Mouse (Mus musculus): Measurements from ENCODE around the gene Tcf7l2. TPM values are rescaled to one million over a fixed set of nuclear protein-coding genes. Genes with fewer than 3 reads are reported as not detected.

The Tcf7l2 gene
- total RNA-seq, 2 experiments from 2014 or later, result 15.7 to 22.7 TPM

GRCm38 (mm10) chr19:55788285-55788904 lies 46.8 kb downstream of the Tcf7l2 start:
- intact Hi-C loops (cut with DNase I), result no loop called here
- no peak for DNase-seq

- DNase-seq, result no peak
- intact Hi-C loops (cut with DNase I), result no loop called here
Measured at GRCm38 (mm10) chr19:55788905-55789295, 47.3 kb downstream of the Tcf7l2 start.

- intact Hi-C loops (cut with DNase I), result no loop called here
- no peak for DNase-seq
Measured at GRCm38 (mm10) chr19:55789838-55790237, 48.2 kb downstream of the Tcf7l2 start.

DNA sequence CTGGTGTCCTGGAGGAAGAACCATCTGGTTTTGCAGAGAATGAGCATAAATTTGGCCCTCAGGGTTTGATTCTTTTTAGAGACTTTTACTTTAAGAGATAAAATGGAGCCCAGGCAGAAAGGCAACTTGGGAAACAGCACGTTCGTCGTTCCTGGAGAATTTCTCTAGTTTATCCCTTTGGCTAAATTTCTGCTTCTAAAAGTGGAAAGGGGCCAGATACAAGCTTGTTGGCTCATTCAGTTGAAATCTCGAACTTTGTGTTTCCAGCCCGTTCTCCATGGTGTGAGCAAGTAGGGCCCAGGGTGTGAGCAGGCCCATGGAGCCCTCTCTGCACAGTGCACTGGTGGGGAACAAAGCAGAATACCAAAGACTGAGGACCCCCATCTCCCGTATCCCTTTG lies 49.7 kb downstream of the Tcf7l2 start:
- no peak for DNase-seq
- intact Hi-C loops (cut with DNase I), result no loop called here

DNA sequence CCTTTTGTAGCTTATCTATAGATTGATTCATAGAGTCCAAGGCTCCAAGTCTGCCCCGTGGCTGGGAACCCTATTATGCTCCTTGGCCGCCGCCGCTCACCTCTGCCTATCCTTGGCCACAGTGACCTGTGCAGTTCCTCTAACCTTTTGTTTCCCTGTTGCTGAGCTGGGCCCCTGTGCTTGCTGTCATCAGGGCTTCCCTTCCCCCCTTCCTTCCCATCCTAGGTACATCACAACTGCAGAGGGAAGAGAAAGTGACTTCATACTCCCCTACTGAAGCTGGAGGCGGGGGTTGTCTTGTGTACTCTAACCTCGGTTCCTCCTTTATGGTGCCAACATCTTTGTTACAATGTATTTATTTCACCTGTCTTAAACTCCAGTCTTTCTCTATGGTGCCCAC lies 50.3 kb downstream of the Tcf7l2 start:
- intact Hi-C loops (cut with DNase I), result no loop called here
- DNase-seq, result no peak

DNA sequence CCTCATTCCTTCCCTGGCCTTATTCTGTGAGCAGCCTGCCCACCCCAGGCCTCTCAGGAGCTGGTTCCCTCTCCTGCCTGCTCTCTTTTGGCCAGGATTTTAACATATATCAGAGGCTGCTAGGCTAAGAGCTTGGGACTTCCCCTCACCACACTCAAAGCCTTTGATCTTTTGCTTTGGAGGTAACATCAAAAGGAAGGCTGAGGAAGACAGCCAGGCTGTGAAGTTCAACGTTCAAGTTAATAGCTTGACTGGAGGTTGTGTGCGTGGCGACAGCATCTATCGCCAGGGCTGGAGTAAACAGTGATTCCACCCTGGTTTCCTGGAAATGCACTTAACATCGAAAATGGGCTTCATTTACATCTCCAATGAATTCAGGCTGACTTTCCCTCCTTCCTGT lies 51.0 kb downstream of the Tcf7l2 start:
- DNase-seq, result no peak
- intact Hi-C loops (cut with DNase I), result no loop called here

DNA sequence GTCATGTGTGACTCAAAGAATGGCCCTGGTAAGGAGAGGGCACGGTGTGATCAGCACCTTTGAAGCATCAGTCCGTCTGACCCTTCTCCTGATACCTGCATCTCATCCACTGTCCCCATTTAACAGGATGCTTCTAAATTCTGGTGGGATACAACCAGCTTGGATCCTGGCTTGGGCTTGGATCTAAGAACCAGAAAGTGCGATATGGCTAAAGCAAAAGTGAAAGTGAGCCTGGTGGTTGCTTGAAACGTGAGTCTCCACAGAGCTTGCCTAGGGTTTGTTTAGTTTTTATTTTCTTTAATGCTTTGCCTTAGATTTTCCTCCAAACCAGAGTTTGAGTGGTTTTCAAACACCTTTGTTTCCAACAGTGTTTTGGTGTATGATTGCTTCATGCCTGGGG lies 51.4 kb downstream of the Tcf7l2 start:
- no peak for DNase-seq
- intact Hi-C loops (cut with DNase I), result no loop called here

DNA sequence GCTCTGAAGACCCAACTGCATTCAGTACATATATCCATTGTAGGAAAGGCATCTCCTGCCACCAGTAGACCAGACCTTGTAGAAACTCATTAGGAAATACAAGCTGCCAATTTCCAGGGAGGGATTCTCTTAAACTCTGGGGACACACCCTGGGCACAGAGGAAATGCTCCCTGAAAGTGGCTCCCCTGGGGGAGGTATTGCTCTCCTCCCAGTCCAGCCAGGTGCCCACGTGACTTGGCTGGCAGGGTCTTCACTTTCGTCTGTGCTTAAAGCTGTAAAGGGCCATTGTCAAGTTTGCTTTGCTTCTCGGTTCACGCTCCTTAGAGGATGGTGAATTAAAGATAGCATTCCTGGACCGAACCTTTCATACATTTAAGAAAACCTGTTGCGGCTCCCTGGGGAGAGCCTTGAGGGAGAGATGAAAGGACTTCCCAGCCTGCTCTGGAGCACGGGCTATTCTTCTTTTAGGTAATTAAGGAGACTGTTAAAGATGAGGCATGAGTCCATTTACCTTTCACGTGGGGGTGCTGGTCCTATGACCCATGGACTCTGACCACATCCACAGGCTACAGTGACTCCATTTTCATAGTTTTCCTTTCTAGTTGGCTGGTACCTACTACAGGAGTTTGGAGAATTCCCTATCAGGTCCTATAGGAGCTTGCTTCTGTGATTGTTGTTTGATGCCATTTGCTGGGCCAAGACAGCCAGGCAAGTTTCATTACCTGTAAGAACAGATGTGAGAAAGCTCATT lies 52.8 kb downstream of the Tcf7l2 start:
- no peak for DNase-seq
- intact Hi-C loops (cut with DNase I), result no loop called here

DNA sequence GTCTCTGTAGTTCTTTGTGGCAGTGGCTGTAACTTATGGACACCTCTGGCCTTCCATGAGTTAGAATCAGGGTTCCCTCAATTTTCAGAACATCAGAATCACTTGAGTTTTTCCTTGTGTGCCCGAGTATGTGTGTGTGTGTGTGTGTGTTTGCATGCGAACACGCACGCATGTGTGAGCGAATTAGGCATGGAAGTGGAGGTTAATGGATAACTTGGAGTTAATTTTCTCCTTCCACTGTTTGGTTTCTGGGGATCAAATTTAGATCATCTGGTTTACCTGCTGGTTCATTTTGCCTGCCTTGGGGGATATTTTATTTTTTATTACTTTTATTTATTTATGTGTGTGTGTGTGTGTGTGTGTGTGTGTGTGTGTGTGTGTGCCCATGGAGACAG lies 53.3 kb downstream of the Tcf7l2 start:
- intact Hi-C loops (cut with DNase I), result no loop called here
- no peak for DNase-seq

- intact Hi-C loops (cut with DNase I), result no loop called here
Measured at GRCm38 (mm10) chr19:55795349-55795748, 53.7 kb downstream of the Tcf7l2 start.

DNA sequence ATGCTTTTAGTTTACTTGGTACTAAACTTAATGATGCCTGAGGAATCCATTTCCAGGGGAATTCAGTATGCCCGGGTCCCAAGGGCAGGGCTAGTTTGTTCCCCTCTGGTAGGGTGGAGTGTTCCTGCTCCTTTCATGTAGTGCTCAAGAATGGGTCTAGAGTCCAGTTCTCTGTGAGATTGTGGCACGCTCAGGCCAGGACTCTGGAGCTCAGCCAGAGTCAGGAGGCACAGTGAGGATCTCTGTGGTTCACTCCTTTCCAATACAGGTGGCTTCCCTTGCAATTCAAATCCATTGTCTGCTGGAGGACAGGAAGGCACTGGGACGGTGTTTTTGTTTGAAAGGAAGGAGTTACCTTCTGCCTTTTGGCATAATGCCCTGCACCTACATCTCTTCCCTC lies 56.2 kb downstream of the Tcf7l2 start:
- DNase-seq, result no peak
- intact Hi-C loops (cut with DNase I), result no loop called here

More at GRCm38 (mm10) chr19:55795349-55795748, 53.7 kb downstream of the Tcf7l2 start:
- DNase-seq, result no peak

DNA sequence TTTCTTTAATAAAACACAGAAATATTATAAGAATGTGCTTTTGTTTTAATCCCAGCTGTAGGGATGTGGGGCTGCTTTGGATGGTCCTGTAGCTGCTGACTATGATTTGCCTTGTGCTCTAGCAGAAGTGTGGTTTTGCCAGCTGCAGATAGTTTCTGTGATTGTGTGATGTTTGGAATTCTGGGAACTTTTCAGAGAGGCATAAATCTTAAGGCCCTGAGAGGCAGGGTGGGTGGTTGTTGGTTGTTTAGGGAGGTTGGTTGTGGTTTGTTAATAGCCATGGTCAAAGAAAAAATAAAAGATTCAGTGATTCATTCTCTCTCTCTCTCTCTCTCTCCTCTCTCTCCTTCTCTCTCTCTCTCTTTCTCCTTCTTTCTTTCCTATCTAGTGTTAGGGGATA lies 57.8 kb downstream of the Tcf7l2 start:
- no peak for DNase-seq
- intact Hi-C loops (cut with DNase I), result no loop called here

GRCm38 (mm10) chr19:55800059-55800458 lies 58.4 kb downstream of the Tcf7l2 start:
- intact Hi-C loops (cut with DNase I), result no loop called here

GRCm38 (mm10) chr19:55803121-55803520 lies 61.5 kb downstream of the Tcf7l2 start:
- intact Hi-C loops (cut with DNase I), result no loop called here

More at GRCm38 (mm10) chr19:55800059-55800458, 58.4 kb downstream of the Tcf7l2 start:
- no peak for DNase-seq

DNA sequence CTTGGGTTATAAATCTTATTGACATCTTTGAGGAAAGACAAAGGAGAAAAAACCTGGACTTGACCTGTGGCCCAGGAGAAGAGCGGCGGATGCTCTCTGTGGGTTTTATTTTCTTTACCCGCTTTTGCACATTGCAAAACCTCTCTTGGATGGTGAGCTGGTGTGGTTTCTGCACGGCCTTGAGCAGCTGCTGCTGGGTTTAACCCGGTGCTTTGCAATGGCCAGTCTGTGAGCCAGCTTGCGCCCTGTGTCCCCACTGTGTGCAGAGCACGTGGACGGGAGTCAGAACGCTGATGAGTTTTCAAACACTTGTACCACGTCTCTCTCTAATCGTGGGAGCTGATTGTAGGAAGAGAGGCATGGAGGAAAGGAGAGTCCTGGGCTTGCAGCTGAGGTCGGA lies 62.2 kb downstream of the Tcf7l2 start:
- DNase-seq, result no peak
- intact Hi-C loops (cut with DNase I), result no loop called here

More at GRCm38 (mm10) chr19:55803121-55803520, 61.5 kb downstream of the Tcf7l2 start:
- no peak for DNase-seq

DNA sequence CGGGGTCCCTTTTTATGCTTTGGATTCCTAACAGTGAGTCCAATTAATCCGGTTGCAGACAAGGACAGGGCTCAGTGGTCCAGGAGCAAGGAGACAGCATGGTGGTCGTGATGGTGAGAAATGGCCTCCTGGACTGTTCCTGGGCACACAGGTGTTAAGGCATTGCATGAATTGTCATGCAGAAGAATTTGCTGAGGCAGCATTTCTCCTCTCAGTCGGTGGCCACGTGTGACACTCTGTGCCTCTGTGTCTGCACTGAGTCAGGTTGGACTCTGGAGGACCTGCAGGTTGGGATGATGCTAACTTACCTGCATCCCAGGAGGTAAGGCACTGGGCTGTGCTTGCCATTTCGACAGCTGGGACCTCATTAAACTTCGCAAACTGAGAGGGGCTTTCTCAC lies 63.2 kb downstream of the Tcf7l2 start:
- intact Hi-C loops (cut with DNase I), result no loop called here

DNA sequence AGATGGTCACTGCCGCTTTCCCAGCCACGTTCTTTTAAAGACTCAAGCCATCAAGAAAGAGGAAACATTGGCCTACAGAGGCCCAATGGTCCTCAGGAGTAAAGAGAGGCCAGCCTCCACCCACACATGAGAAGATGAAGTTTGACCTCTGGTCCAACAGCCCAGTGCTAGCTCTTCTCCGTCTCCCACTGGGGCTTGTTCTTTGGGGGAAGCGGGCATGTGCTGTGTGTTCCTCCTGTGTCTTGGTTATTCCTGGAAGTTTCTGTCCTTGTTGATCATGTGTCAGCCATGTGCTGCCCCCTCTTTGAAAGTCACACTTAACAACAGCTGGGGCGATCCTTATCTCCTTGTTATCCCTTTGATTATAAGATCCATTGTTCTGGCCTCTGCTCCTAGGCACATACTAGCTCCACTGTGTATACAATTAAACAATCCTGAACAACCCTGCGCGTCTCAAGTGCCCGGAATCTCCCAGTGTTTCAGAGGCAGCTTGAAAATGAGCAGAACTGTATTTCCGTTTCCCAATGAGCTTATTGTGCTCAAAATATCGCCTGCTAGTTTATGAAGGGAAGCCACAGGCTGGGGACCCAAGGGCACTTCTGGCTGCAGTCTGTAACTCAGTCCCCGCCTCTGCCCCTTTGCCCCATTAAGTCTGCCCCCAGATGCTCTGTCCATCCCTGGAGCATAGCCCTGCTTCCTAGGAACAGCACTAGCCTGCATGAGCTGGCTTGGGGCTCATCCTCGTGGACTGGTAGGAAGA lies 65.0 kb downstream of the Tcf7l2 start:
- intact Hi-C loops (cut with DNase I), result no loop called here

More for the DNA sequence above, 63.2 kb downstream of the Tcf7l2 start:
- DNase-seq, result no peak

DNA sequence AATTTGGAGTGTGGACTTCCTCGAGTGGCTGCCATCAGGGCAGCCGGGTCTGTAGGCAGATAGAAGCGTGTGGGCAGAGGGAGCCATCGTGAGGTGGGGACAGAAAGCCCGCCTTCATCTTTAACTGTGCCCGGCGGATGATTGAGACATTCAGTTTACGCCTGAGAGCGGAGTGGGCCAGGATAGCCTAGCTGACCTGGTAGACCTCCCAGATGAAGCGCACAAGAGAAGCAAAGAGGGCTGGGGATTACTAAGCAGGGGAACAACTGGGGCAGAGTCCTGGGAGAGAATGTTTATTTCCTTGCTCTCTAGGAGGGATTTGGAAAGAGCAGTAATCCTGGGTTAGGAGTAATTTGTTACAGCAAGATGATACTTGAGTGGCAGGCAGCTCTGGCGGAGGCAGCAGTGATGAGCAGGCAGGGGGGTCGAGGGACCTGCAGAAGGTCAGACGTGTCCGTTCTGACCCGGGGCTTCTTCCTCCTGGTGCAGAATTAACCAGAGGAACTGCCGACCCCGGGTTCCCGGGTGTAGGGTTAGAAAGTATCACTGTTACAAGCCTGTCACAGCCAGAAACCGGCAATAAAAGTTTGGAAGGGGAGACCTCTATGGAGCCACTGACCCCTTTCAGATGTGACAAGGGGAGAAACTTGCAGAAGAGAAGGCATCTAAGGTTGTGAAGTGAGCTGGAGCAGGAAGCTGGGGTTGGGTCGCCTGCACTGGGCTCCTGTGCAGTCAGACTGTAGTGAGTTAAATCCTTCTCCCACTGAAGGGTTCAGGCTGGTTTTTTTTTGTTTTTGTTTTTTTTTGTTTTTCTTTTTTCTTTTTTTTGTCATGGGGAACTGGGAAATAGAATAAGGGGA lies 65.8 kb downstream of the Tcf7l2 start:
- intact Hi-C loops (cut with DNase I), result no loop called here
- no peak for DNase-seq

More for the DNA sequence above, 65.0 kb downstream of the Tcf7l2 start:
- no peak for DNase-seq

GRCm38 (mm10) chr19:55808304-55808703 lies 66.7 kb downstream of the Tcf7l2 start:
- intact Hi-C loops (cut with DNase I), result no loop called here
- no peak for DNase-seq

DNA sequence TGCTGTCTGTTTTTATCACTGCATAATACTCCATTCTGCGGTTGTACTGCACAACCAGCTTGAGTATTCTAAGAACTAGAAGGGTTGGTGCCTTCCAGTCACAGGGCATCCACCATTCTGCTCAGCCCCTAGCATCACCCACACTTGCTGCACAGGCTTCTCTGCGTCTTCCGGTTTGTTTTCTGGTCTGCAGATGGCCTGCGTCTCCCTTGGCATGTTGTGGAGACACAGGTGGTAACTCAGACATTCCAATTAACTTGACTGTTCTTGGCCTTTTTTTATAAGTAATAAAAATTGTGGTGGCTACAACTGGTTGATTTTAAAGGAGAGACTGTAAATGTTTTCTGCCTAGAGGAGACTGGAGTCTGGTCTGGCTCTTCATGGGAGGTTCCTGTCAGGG lies 67.9 kb downstream of the Tcf7l2 start:
- intact Hi-C loops (cut with DNase I), result no loop called here
- DNase-seq, result no peak

Data from heart, postnatal 14 days (tissue).